Mouse (Mus musculus): Measurements from ENCODE around the gene Ckap2l.

Gene Ckap2l

DNA sequence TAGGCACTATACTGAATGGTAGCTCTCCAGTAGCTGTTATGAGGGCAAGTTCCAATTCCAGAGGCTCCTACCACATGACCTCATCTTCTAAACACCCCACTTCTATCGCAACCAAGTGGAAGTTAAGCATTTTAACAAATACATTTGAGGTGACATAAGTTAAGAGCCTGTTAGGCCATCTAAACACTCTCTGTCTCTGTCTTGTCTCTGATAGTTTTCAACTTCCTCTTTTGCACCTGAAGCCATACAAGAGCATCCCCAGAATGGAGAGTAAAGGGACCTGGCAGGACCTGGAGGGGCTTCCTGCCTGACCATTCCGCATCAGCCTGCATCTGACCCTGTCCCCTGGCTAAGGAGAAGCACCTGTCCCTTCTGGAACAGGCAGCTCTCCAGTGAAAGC, 62.3 kb downstream of the Ckap2l start:
- DNase-seq (ENCODE audit: low read depth, low spot score) = no peak

- no peak for DNase-seq (ENCODE audit: low read depth, low spot score)
Observed at GRCm38 (mm10) chr2:129233803-129234477, 63.1 kb downstream of the Ckap2l start.

DNA sequence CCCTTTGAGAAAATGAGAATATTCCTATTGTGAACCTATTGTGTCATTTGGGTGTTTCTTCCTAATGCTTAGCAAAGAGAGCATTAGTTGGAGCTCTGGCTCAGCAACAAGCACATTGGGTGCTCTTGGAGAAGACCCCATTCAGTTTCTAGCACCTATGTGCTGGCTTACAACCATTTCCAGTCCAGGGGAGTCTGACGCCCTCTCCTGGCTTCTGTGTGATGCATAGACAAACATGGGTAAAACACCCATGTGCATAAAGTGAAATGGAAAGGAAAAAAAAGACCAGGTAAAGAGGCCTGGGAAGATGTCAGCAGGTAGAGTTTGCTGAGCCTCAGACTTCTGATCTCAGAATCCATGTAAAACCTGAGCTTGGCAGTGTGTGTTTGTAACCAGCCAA, 63.8 kb downstream of the Ckap2l start:
- no peak for DNase-seq (ENCODE audit: low read depth, low spot score)

GRCm38 (mm10) chr2:129232484-129232883, 64.5 kb downstream of the Ckap2l start:
- no peak for DNase-seq (ENCODE audit: low read depth, low spot score)

DNA sequence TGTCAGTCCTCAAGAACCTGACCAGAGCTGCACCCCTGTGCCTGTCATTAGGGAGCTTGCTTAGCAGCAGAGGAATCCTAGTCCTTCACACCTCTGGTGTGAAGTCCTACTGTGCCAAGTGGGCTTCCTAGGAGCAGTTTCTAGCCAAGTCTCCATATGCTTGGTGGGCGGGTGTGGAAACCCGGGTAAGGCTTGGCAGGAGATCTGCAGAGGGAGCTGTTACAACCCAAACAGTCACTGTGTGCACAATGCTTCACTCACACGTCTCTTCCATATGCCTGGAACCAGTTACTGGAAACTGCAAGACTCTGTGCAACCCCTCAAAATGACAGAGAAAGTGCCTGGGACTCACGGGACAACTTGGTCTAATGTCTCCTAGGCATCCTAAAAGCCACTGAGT, 65.0 kb downstream of the Ckap2l start:
- no peak for DNase-seq (ENCODE audit: low read depth, low spot score)

DNA sequence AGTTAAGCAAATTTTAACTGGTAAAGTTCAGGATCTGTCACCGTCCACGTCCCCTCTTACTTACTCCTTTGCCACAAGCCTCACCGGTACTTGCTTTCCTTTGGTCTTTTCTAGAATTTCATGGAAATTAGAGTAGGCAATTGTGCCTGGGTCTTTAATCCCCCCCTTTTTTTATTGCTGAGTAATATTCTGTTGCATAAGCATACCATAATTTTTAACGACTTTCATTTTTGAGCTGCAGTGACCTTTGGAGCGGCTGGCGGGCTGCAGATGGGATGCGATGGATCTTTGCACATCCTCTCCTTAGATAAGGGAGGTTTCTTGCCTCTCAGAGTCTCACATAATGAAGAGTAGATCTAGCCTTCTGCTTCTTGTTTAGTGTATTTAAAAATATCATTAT, 67.7 kb downstream of the Ckap2l start:
- no peak for DNase-seq (ENCODE audit: low read depth, low spot score)

GRCm38 (mm10) chr2:129228571-129228970, 68.4 kb downstream of the Ckap2l start:
- no peak for DNase-seq (ENCODE audit: low read depth, low spot score)

- DNase-seq (ENCODE audit: low read depth, low spot score) = peak; percentile 57
Observed at GRCm38 (mm10) chr2:129227709-129228108, 69.3 kb downstream of the Ckap2l start.

GRCm38 (mm10) chr2:129227011-129227529, 69.9 kb downstream of the Ckap2l start:
- DNase-seq (ENCODE audit: low read depth, low spot score) = peak; percentile 54

- peak; percentile 56 for DNase-seq (ENCODE audit: low read depth, low spot score)
Observed at GRCm38 (mm10) chr2:129226296-129226851, 70.6 kb downstream of the Ckap2l start.

GRCm38 (mm10) chr2:129225251-129225819, 71.7 kb downstream of the Ckap2l start:
- DNase-seq (ENCODE audit: low read depth, low spot score) = no peak

DNA sequence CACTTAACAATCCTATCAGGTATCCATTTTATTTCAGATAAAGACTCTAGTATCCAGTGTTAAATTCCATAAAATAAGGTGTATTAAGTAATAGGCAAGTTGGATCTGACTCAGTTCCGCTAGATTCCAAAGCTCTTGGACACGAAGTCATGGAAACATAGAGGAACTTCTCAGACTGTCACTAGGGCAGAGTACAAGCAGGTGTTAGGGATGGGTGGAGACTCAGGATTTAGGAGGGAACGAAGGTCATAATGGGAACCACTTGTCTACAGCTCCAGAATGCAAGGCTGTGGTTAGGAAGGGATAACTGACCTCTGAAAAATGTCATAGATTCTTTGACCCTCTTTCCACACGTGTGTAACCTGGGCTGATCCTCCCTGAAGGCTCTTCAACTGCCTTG, 72.8 kb downstream of the Ckap2l start:
- DNase-seq (ENCODE audit: low read depth, low spot score) = no peak

- DNase-seq (ENCODE audit: low read depth, low spot score) = no peak
Observed at GRCm38 (mm10) chr2:129221097-129221632, 75.8 kb downstream of the Ckap2l start.

DNA sequence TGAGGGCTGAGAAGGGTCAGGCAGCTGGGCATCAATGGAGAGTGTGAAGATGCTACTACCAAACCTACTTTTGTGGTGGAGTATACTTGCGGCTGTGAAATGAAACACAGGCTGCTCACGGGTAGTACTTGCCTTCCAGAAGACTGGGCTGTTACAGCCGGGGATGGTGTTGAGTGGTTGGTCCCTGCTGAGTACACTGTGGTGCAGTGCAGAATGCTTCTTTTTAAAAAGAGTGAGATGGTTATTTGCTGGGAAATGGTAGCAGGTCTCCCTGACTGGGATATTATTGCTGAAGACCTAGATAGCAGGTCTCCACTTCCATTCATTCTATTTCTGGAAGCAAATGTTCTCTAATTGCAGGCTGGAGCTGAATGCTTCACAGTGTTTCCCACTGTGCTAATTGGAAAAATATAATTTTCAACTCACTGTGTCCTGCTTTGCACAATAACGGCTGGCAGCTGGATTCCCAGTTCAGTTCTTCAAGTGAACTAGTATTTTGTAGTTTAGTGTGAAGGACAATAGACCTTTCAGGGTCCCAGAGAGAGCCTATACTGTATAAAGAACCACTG, 78.4 kb downstream of the Ckap2l start:
- no peak for DNase-seq (ENCODE audit: low read depth, low spot score)
